Mouse (Mus musculus): ENCODE data around the gene Derl3.
"Not testable (repeated sequence)": the region's sequence is repeated elsewhere in the genome, so short reads cannot be mapped to it uniquely, and the experiment has no call there.

The Derl3 gene

DNA sequence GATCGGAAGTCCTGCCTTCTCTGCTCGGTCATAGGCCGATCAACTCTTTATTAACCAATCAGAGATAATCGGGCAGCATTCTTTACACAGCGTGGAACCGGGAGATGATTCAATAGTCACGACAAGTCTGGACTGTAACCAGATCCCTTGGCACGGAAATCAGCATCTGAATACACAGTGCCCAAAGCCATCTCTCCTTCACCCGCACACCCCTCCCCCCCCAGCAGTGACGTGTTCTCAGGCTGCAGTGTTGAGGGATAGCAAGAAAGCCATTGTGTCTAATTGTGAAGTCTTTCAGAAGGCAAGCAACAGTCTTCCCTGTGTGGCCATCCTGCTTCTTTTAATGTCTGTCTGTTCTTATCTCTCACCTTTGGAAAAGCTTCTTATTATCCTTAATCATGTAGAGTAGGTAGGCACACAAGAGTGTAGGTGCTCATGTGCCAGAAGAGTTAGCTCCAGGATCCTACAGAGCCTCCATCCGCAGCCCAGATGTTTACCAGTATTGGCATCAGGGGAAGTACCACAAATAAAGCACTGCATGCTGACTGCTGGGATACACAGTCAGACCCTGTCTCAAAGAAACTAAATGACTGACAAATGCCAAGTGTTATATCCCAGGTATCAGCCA lies 20.2 kb upstream of the Derl3 start:
- peak; percentile 70 for DNase-seq (ENCODE audit: low spot score)

DNA sequence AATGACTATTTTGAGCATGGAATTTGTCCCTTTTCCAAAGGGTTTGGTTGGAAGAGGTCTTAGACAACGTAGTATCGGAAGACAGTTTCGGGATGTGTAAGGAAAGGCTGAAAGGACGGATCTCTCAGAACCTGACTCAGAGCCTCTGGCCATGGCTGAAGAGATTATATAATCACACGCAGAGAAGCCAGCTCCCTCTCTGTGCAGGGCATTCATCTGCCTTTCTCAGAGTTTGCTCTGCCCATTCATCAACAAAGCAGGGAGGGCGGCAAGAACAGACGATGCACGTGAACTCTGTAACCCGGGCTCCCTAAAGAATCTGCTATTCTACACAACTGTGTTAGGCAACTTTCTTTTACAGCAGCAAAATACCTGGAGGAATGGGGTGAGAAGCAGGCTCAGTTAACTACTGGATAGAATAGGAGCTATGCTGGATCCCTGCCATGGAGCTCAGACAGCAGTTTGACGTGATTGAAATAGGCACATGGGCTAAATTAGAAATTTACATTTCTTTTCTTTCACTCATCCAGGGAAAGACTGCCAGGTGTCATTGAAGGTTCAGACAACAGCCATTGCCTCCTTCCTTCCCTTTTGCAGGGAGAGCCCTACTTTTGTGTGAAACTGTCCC lies 19.6 kb upstream of the Derl3 start:
- DNase-seq (ENCODE audit: low spot score) = no peak

DNA sequence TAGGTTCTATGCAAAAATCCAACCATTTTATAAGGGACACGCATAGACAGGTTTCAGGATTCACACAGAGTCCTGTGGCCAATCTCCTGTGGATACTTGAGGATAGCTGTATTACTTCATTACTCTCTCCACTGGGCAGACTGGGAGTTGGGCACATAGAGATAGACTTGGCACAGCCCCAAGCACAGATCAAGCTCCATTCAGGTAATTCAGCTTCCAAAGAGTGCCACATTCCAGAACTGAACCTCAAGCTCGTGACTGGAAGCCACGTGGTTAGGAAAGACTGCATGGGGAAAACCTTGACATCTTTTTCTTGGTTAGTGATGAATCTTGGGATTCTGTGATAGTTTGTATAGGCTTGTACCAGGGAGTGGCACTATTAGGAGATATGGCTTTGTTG lies 14.4 kb upstream of the Derl3 start:
- no peak for DNase-seq (ENCODE audit: low spot score)

DNA sequence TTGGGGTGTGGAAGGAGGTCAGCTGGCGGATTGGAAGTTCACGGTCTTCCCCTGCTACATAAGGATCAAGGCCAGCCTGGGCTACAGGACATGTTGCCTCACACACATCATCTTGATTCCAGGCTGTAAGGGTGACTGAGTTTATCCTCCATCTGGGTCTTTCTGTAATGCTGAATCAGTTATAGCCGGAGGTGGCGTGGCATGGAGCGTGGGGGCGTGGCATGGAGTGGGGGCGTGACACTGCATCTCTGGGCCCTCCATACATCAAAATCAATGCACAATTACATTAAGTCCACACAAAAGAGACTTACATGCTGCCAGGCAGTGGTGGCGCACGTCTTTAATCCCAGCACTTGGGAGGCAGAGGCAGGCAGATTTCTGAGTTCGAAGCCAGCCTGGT lies 12.9 kb upstream of the Derl3 start:
- DNase-seq (ENCODE audit: low spot score) = no peak

DNA sequence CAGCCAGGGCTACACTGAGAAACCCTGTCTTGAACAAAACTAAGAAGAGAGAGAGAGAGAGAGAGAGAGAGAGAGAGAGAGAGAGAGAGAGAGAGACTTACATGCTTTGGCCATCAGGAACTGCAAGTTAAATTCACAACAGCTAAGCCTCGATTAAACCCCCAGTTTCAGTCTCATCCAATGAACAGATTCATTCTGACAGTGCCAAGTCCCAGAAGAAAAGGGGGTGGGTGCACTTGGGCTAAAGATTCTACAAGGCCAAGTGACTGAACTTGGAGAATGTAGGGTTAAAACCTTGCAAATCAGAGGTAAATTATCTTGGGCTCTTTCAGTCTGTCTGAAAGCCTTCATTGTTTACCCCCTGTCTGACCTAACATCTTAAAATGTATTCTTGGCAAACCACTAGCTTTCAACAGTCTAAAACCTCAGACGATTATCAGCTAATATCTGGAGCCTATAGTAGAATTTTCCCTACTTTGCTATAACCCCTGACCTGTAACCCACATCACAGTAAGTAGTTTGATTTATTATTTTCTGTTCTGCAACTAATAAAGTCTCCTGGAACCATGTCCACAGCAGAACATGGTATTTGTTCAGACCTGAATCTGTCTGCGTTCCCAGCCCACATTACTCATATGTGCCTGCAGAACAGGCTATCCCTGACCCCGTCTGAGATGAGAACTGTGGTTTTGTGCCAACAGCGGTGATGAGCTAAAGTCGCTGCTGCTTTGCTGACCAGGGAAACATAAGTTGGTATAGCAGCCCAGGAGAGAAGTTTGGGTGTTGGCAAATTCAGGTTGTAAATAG lies 12.2 kb upstream of the Derl3 start:
- DNase-seq (ENCODE audit: low spot score) = no peak

DNA sequence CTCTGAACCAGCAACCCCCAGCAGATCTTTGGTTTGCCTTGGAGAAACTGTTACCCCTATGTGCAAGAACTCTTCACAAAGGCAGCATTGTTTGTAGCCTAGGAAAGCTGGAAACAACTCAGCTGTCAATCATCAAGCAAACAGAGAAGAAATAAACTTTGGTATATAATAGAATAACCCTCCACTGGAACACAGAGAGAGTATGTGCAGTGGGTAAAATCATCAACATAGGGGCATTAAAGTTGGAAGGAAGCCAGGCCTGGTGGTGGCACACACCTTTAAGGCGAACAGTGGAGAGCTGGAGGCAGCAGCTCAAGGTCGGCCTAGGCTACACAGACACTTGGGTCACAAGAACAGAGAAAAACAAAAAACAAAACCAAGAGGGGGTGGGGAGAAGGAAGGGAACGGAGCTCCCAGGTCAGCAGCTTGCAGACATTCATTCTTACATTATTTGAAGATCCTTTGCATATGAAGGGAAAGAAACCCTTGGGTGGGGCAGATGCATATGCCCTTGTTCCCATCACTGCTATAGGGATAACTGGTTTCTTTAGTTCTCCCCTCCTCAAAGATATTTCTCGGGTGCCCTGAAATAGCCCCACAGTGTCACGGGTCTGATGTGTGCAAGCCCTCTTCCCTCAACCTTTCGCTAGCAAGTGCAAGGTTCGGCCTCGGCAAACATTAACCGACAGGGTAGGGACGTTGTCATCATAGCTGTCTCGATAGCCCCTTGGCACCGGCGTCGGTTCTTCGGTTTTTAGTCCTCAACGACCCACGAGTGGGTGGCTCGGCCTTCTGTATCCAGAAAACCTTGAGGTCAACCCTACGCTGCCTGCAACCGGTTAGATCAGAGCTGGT lies 11.4 kb upstream of the Derl3 start:
- DNase-seq (ENCODE audit: low spot score) = peak; percentile 88

DNA sequence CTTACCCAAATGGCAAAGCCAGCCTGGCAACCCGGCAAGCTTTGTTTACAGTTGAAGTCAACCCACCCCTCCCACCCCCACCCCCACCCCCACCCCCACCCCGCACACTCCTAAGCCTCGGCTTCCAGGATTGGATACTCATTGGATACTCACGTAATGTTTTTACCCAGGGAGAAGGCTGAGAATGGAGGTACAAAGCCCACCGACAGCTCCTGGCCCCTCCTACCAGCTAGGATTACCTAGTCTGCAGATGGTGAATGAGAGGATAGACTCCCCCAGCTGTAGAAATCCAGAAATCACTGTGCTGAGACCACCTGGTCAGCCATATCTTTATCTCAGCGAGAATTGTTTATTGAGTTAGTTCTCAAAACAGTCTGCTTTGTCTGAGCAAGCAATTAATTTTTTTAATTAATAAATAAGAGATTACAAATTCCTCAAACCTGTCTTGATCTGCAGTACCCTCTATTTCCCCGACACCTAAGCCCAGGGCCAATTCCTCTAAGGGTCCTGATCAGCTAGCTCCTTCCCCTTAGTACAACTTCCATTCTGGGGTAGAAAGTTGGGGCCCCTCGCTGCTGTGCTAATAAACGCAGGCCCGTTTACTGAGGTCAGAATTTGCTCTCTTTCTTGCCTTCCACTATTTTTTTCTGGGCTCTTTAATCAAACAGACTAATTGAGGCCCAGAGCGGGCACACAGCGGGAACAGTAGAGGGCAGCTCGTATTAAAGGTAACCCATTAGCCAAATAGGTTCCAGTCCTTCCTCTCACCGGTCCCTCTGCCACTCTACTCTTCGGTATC lies 10.6 kb upstream of the Derl3 start:
- DNase-seq (ENCODE audit: low spot score) = no peak

DNA sequence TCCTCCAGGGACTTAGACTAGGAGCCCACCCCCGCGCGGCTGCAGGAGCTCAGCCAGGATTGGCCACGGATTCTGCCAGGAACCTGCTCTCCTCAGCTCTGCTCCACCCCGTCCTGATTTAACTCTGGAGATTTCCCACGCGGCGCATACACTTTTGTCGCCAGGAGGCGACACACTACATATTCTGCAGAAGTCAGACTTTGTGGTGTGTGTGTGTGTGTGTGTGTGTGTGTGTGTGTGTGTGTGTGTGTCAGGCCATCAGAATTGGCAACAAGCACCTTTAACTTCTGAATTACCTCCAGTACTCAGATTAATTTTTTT lies 10.0 kb upstream of the Derl3 start:
- DNase-seq (ENCODE audit: low spot score) = peak; percentile 85

DNA sequence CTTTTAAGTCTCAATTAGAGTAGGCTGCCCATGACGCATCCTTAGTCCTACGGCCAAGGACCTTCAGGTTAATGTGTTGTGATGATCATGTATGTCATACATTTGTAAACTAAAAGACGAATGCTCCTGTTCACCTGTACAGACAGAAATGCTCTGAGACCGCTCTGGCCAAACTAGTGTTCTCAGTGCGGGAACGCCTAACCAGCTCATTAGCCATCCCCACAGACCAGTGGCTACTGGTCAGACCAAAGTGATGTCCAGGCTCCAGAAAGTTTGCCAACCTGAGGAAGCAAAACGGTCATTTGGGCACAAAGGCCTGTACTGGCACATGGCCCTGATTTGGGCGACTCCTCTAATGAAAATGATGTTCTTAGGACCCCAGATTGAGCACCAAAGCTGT lies 8.5 kb upstream of the Derl3 start:
- no peak for DNase-seq (ENCODE audit: low spot score)

DNA sequence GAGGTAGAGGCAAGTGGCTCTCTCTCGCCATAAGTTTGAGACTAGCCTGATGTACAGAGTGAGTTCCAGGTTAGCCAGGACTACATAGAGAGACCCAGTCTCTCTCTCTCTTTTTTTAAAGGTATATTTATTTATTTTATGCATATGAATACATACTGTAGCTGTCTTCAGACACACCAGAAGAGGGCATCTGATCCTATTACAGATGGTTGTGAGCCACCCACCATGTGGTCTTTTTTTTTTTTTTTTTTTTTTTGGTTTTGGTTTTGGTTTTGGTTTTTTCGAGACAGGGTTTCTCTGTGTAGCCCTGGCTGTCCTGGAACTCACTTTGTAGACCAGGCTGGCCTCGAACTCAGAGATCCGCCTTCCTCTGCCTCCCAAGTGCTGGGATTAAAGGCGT lies 5.7 kb upstream of the Derl3 start:
- DNase-seq (ENCODE audit: low spot score) = not testable (repeated sequence)

DNA sequence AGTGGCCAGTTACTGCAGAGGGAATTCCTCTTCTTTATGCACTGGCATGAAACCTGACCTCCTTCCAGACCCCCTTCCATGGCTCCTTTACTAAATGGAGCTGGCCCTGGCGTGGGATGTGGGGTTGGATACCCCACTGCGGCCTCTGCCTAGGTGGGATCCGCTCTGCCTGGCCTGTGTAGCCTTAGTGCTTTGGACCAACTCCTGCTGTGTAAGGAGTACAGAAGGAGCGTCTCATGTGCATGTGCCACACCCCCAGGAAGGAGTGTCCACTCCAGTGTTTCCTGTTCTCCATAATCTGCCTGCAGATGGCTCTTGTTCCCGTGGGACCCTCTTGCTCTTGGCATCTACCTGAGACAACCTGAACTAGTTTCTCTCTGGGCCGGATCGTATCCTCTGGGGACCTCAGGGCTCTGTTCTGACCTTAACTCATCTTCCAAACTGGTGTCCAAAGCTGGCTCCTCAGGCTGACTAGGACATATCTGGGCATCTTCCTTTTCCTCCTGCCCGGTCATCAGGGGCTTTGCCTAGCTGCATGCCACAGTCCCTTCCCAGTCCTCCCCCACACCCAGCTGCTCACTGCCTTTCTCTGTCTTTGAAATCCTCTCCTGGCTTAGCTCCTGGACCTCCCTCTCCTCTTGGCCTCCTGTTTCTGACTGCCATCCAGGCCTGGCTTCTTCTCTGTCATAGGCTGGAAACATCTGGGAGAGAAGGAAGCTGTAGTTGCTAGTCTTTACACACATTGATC lies 3.6 kb upstream of the Derl3 start:
- DNase-seq (ENCODE audit: low spot score) = no peak

DNA sequence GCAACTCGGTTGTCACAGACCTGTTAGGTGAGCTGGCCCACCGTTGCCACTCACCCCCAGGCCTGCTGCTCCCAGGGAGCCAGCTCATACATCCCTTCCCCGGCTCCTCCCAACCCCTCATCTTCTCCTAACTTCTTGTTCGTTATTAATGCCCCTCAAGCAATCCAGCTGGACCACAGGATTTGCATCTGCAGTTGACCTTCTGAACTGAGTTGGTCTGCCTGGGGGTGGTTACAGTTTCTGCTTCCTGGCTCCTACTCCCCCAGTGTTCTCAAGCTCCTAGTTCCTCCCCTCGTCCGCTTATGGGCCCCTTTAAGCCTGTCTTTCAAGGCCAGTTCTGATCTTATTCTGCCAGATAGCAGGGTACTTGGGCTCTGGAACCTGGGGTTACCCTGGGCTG lies 1.4 kb downstream of the Derl3 start:
- no peak for DNase-seq (ENCODE audit: low spot score)

DNA sequence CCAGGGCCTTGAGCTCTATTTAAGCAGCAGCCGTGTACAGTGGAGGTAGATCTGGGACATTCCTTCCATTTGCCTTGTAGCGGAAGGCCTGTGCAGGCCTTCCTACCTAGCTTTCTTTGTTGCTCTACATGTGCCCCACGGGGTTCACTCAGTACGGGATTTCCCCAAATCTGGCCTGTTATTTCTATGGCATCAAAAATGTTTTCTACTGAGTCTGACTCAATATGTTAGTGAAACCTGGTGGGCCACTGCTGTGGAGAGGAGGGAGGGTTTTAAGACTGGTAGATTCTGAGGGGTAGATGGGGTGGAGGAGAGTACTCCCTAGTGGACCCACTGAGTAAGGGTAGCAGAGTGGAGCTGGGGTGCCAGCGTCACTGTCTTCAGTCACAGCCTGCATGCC lies 2.5 kb downstream of the Derl3 start:
- no peak for DNase-seq (ENCODE audit: low spot score)

DNA sequence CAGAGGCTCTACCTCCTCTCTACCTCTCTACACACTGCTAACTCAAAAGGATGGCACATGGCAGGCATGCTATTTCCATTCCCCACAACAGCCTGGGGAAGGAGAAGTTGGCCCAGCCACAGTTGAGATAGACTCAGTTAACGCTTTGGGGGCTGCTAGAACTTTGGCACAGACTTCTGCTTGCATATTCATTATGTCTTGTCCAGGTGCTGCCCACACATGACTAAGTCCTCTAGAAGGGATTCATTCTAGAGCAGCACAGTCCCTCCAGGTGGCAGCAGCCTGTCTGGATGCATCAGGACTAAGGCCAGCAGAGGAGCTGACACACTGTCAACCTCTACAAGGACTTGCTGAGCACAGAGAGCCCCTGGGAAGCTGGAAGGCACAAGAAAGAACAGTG lies 3.0 kb downstream of the Derl3 start:
- no peak for DNase-seq (ENCODE audit: low spot score)

DNA sequence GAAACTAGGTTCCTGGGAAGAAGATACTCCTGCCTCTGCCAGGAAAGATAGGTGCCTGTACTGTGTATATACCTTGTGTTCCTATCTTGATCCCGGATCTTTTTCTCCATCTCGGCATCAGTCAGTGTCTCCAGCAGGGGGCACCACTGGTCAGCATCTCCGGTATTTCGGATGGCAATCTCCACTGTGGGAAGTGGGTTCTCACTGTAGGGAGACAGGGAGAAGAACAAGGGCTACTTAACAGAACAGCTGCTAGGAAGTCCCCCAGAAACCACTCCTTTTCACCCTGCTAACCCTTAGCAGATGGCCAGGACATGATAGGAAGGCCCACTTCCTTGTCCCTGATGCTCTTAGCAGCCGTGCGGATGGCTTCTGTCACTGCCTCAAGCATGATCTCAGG lies 4.2 kb downstream of the Derl3 start:
- no peak for DNase-seq (ENCODE audit: low spot score)

DNA sequence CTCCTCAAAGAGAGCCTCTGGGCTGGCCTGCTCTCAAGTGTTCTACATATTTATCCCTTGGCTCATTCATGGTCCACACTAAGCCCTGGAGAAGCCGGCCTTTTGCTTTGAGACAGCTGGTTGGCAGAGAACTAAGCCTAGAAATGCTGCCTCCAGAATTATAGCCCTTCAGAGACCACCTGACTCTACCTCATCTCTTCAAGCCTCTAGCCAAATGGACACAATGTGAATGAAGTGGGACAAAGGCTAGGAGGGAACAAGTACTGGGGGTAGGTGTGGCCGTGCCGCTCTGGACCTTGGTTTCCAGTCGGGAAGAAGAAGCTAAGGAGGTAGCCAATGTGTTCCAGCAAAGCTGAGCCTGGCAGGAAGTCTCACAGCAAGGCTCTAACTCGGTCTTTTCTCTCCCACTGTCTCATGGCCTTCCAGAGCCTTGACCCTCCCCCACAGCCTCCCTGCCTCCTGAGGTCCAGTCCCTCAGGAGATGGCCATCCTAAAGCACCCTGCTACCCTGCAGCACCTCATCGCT lies 4.9 kb downstream of the Derl3 start:
- DNase-seq (ENCODE audit: low spot score) = no peak

DNA sequence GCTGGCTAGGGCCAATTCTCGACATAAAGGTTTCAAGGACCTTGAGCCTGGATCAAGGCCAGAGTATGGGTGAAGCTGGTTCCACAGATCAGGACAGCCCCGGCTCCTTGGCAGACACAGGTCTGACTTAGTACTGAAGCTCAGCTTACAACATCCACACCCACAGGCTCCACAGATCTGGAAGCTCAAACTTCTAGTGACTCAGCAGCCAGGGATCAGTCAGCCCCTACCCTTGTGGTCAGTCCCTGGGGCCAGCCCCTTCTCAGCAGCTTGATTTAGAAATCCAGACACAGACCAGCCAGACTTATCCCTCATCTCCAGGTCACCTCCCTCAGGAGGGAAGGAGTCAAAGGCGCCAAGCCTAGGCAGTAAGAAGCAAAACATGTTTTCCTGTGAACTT lies 5.6 kb downstream of the Derl3 start:
- DNase-seq (ENCODE audit: low spot score) = peak; percentile 26

DNA sequence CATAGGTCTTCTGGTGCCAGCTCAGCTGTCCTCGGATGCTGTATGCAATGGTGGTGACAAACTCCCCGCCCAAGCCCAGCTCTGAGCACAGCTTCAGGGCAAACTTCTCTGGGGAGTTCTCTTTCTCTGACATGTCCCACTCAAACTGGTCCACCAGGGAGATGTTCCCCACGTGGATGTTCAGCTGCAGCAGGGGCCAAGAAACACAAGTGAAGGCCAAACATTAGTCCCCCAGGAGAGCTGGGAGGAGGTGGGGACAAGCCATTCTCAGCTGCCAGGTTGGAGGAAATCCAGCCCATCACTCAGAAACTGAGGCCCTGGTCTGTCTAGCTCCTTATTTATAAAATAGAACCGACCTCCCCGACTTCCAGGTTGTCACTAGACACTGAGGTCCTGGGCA lies 11.2 kb downstream of the Derl3 start:
- DNase-seq (ENCODE audit: low spot score) = no peak

DNA sequence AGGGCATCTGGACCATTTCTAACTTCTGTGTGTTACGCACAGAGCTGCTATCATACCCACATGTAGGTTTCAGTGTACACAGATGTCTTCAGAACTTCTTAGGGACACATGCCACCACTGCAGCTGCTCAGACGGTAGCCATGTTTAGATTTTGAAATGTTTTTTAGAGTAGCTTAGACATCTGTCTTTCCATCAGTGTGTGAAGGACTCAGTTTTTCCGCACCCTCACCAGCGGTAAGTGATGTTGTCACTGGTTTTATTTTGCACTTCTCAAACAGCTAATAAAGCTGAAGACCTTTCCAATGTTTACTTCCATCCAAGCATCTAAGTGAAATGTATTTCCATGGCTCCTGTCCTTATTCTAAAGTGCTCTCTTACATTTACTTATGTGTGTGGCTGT lies 13.7 kb downstream of the Derl3 start:
- DNase-seq (ENCODE audit: low spot score) = no peak

DNA sequence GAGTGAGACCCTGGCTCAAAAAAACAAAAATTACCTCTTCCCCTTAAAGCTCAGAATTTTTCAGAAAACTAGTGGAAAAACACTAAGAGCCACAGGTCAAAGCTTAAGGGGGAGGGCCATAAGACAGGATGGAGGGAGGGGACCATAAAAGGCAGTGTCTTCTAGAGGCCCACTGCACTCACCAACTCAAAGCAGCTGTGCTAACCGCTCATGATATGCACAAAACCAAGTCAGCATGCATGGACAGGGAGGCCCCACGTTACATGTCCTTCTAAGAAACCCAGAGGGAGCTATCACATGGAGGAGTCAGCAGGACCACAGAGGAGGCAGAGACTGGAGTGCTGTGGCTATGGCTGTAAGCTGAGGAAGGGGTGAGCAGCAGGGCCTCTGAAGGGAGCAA lies 17.5 kb downstream of the Derl3 start:
- DNase-seq (ENCODE audit: low spot score) = no peak

DNA sequence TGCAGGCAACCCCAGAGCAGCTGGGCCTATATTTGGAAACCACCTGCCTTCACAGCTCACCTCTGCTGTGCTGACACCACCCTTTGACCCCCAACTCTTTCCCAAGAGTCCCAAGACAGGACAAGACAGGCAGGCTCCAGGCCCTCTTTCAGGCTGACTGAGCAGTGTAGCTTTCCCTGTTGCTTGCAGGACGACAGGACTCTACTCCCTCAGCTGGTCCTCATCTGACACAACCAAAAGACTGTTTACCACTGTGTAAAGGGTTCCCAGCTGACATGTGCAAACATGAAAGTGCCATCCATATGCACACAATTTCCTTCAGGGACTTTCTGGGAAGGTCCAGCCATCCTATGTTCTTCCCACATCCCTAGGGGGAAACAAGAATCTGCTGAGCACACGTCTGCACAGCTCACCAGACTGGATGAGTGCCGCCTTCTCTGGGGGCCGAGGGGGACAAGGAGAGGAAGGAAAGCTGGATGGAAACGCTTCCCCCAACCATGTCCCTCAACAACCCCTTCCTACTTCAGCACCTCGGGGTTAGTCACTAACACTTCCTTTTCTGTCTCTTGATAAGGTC lies 19.9 kb downstream of the Derl3 start:
- peak; percentile 38 for DNase-seq (ENCODE audit: low spot score)
